ENCODE assay signal across 16 mouse cellular contexts in the genomic region with DNA sequence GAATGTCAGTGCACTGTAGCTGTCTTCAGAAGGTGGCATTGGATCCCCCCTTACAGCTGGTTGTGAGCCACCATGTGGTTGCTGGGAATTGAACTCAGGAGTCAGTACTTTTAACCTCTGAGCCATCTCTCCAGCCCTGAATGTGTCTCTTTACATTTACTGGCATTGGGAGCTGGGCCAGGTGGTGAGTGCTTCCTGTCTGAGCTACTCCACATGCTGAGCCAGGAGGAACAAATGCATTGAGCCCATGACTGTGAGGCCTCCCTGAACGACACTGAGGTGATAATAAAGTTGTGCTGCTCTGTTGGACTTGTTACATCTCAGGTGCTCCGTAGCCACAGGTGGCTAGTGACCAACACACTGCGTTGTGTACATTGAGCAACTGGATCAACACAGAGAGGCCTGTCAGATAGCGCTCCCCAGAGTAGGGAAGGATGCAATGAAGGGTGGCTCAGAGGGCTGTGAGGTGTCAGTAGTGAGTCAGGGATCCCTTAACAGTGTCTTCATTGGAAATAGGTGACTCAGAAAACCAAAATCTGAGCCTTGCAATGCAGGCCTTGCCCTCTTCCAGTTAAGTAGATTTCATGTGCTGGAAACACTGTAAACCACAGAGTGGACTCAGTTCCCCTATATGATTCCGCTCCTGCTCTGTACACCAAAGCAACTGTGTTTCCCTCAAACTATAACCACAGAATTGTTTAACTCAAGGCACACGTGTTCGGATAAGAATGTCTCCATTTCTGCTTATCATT. TPM values are rescaled to one million over a fixed set of nuclear protein-coding genes. Genes with fewer than 3 reads are reported as not detected.
DNase-seq lines count a peak whose midpoint lies in the region; ATAC-seq lines count a peak whose summit lies in the region.
"Had no signal": no experiment of that assay in that cellular context is flagged by ENCODE, and none has a peak within 500 bp of the region (broad histone marks: within the 10 kb centered on the region; RNA-seq: fewer than 3 reads in every experiment).

No protein-coding gene starts in this region.

- peak; percentile 14 to 63 for DNase-seq in adrenal gland, adult (ENCODE audit: inconsistent age in 2 of 2, low spot score in 1 of 2)
- DNase-seq in adrenal gland, postnatal 36 days = no peak
- peak; percentile 50 for DNase-seq in thymus, postnatal 0 days (ENCODE audit: low spot score)
- no peak for DNase-seq in thymus, adult 18-20 months
- DNase-seq in ovary, postnatal 36 days (ENCODE audit: low spot score) = no peak
- DNase-seq in MN1 (ENCODE audit: low spot score) = no peak
- DNase-seq in spleen, postnatal 4 days (ENCODE audit: low spot score in 2 of 2) = no peak
- DNase-seq: cerebellum, adult 18-20 months; cerebellum, postnatal 36 days; heart, adult 18-20 months; kidney, adult 2 months; kidney, postnatal 14 days; right cerebral cortex, postnatal 14 days had no signal

- ATAC-seq in megakaryocyte-erythroid progenitor cell, adult 5-6 weeks (replicated peaks; ENCODE audit: low FRiP score, low TSS enrichment, poor library complexity, severe bottlenecking) = peak; percentile 15; the same call in 1 of the 2 replicates
- ATAC-seq: forebrain, embryonic 15.5 days; midbrain, embryonic 15.5 days had no signal

RNA-seq across cellular contexts. Expression of gene Casp6, which starts 3.3 kb away (rescaled TPM):
- 10 to 100 TPM; 28.3 to 44.9 TPM for total RNA-seq in adrenal gland, postnatal 36 days (2021)
- 119 and 125 TPM in 2 replicates for polyA plus RNA-seq in thymus, postnatal 0 days (2015; fragmentation: Nextera tagmentation; extraction: Ambion mirVana)
- total RNA-seq in megakaryocyte-erythroid progenitor cell, adult 5-6 weeks (2014; fragmentation: Nextera tagmentation) = 35.0 and 40.7 TPM in 2 replicates
- 12.5 and 23.8 TPM in 2 replicates for total RNA-seq in megakaryocyte-erythroid progenitor cell, adult 5-6 weeks (2017)

RNA-seq across cellular contexts. Expression of gene Pla2g12a, which starts 26.2 kb away (rescaled TPM):
- 10 to 100 TPM; 34.8 to 48.0 TPM for total RNA-seq in adrenal gland, postnatal 36 days (2021)
- polyA plus RNA-seq in thymus, postnatal 0 days (2015; fragmentation: Nextera tagmentation; extraction: Ambion mirVana) = 71.7 and 77.5 TPM in 2 replicates
- total RNA-seq in megakaryocyte-erythroid progenitor cell, adult 5-6 weeks (2014; fragmentation: Nextera tagmentation) = 110 and 118 TPM in 2 replicates
- 109 and 147 TPM in 2 replicates for total RNA-seq in megakaryocyte-erythroid progenitor cell, adult 5-6 weeks (2017)

Comparison
In these comparisons a context has a peak if more than half of its experiments do, and no peak if none do; other contexts are left out.
1. DNase-seq: peak in adrenal gland, adult (2 of 2) and thymus, postnatal 0 days (single experiment); none in adrenal gland, postnatal 36 days (0 of 2), thymus, adult 18-20 months (0 of 2), ovary, postnatal 36 days (single experiment), MN1 (single experiment) and spleen, postnatal 4 days (0 of 2).